ENCODE assay signal across 10 mouse cellular contexts in the genomic region with DNA sequence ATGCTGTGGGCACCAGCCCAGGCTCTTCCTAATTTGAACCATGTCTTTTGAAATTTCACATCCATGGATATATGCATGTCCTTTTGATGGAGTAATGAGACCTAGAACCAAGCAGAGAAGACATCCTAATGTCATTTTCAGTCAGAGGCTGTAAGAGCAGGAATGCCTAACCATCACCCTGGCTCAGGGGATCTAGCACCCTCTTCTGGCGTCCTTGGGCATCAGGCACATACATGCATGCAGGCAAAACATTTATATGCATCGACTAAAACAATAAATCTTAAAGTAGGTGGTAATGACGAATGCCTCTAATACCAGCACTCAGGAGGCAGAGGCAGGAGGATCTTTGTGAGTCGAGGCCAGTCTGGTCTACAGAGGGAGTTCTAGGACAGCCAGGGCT. TPM values are rescaled to one million over a fixed set of nuclear protein-coding genes. Genes with fewer than 3 reads are reported as not detected.
DNase-seq lines count a peak whose midpoint lies in the region; ATAC-seq and TF ChIP-seq lines count a peak whose summit lies in the region.
"Had no signal": no experiment of that assay in that cellular context is flagged by ENCODE, and none has a peak within 500 bp of the region (broad histone marks: within the 10 kb centered on the region; RNA-seq: fewer than 3 reads in every experiment).

No protein-coding gene starts in this region.

- ATAC-seq in hindbrain, postnatal 0 days: no peak

- H3K27me3 ChIP-seq in hindbrain, postnatal 0 days (ENCODE audit: insufficient read depth, low read length): no peaks in the 10 kb centered on the region
- no peaks in the 10 kb centered on the region for H3K27me3 ChIP-seq in hindbrain, embryonic 10.5 days (ENCODE audit: insufficient read depth, poor library complexity, severe bottlenecking)
- H3K27me3 ChIP-seq in C2C12 (ENCODE audit: control insufficient read depth, insufficient read depth, insufficient read length): peaks cover 10% of the 10 kb centered on the region
- no peaks in the 10 kb centered on the region; the same call in 1 of the 2 replicates for H3K27me3 ChIP-seq in small intestine, adult 2 months (ENCODE audit: control insufficient read depth, insufficient read depth, low read length)
- no peaks in the 10 kb centered on the region for H3K27me3 ChIP-seq in midbrain, embryonic 10.5 days (ENCODE audit: low read depth, poor library complexity, severe bottlenecking)
- H3K27me3 ChIP-seq: limb, embryonic 13.5 days had no signal

- H3ac ChIP-seq in C2C12 (ENCODE audit: control insufficient read depth, insufficient read length, low read depth): no peak overlapping the region

- no peaks in the 10 kb centered on the region for H3K36me3 ChIP-seq in hindbrain, postnatal 0 days (ENCODE audit: insufficient read depth, low read length)
- no peaks in the 10 kb centered on the region for H3K36me3 ChIP-seq in hindbrain, embryonic 10.5 days
- no peaks in the 10 kb centered on the region for H3K36me3 ChIP-seq in C2C12 (ENCODE audit: control insufficient read depth, insufficient read depth)
- H3K36me3 ChIP-seq in small intestine, adult 2 months (ENCODE audit: control insufficient read depth, insufficient read depth, low read length): no peaks in the 10 kb centered on the region
- H3K36me3 ChIP-seq in midbrain, embryonic 10.5 days: no peaks in the 10 kb centered on the region
- H3K36me3 ChIP-seq: limb, embryonic 13.5 days had no signal

- H3K79me2 ChIP-seq in C2C12 (ENCODE audit: control insufficient read depth, insufficient read depth): no peaks in the 10 kb centered on the region

- peak; percentile 39 for DNase-seq in hindbrain, postnatal 0 days (ENCODE audit: low spot score)
- DNase-seq in hindbrain, embryonic 10.5 days (ENCODE audit: low spot score): no peak
- DNase-seq in T-cell, adult 2 months (ENCODE audit: low spot score): peak; percentile 25
- DNase-seq in cerebellum, postnatal 25 days: peak; percentile 59 to 79
- DNase-seq in layer of hippocampus, postnatal 10 days (ENCODE audit: low spot score in 2 of 2): peak; percentile 23 to 37
- no peak for DNase-seq in midbrain, embryonic 10.5 days (ENCODE audit: low spot score)

- H3K9me3 ChIP-seq in hindbrain, postnatal 0 days (ENCODE audit: low read length): no peaks in the 10 kb centered on the region
- H3K9me3 ChIP-seq in hindbrain, embryonic 10.5 days: no peaks in the 10 kb centered on the region
- no peaks in the 10 kb centered on the region for H3K9me3 ChIP-seq in midbrain, embryonic 10.5 days (replicated peaks)
- H3K9me3 ChIP-seq: limb, embryonic 13.5 days had no signal

- no peak overlapping the region for H3K4me2 ChIP-seq in hindbrain, postnatal 0 days (ENCODE audit: low read depth, low read length)
- H3K4me2 ChIP-seq: limb, embryonic 13.5 days had no signal

- no peak overlapping the region for H3K4me3 ChIP-seq in hindbrain, postnatal 0 days (ENCODE audit: low read length)
- H3K4me3 ChIP-seq in hindbrain, embryonic 10.5 days: no peak overlapping the region
- H3K4me3 ChIP-seq in C2C12 (ENCODE audit: insufficient read depth, poor library complexity, severe bottlenecking): no peak overlapping the region
- H3K4me3 ChIP-seq in small intestine, adult 2 months (ENCODE audit: low read depth, low read length): no peak overlapping the region
- H3K4me3 ChIP-seq in midbrain, embryonic 10.5 days: no peak overlapping the region
- H3K4me3 ChIP-seq: limb, embryonic 13.5 days had no signal

- no peak for TF ChIP-seq POLR2A in small intestine, adult 2 months (IDR thresholded peaks at IDR 0.05; ENCODE audit: low read depth, low read length)

- 42% methylated on average over 4 of the region's 4 CpGs for WGBS in hindbrain, postnatal 0 days
- 56% methylated on average over 4 of the region's 4 CpGs for WGBS in hindbrain, embryonic 10.5 days
- WGBS in small intestine, adult 2 months: 25% methylated on average over 4 of the region's 4 CpGs
- WGBS in midbrain, embryonic 10.5 days: 59% methylated on average over 4 of the region's 4 CpGs

- H3K9ac ChIP-seq in hindbrain, postnatal 0 days (replicated peaks; ENCODE audit: low read length): no peak overlapping the region
- H3K9ac ChIP-seq: limb, embryonic 13.5 days had no signal

- H3K79me3 ChIP-seq in C2C12 (ENCODE audit: low read depth): no peaks in the 10 kb centered on the region

- H3K4me1 ChIP-seq in hindbrain, postnatal 0 days (ENCODE audit: insufficient read depth, low read length): no peaks in the 10 kb centered on the region
- no peaks in the 10 kb centered on the region for H3K4me1 ChIP-seq in hindbrain, embryonic 10.5 days (replicated peaks)
- no peaks in the 10 kb centered on the region for H3K4me1 ChIP-seq in small intestine, adult 2 months (ENCODE audit: control insufficient read depth, insufficient read depth, insufficient read length, low read length)
- H3K4me1 ChIP-seq in midbrain, embryonic 10.5 days: no peaks in the 10 kb centered on the region
- H3K4me1 ChIP-seq: limb, embryonic 13.5 days had no signal

- peak; percentile 65 for TF ChIP-seq CTCF in hindbrain, postnatal 0 days (IDR thresholded peaks at IDR 0.05; ENCODE audit: low read depth)
- TF ChIP-seq CTCF in C2C12 (IDR thresholded peaks at IDR 0.05; ENCODE audit: control insufficient read depth, insufficient read depth, insufficient read length): peak; percentile 46
- peak; percentile 54; the same call in 1 of the 2 replicates for TF ChIP-seq CTCF in small intestine, adult 2 months (IDR thresholded peaks at IDR 0.05; ENCODE audit: extremely low read depth, insufficient read length, insufficient replicate concordance, low read depth, low read length)

- no peak overlapping the region for H3K27ac ChIP-seq in hindbrain, postnatal 0 days
- no peak overlapping the region for H3K27ac ChIP-seq in hindbrain, embryonic 10.5 days
- no peak overlapping the region for H3K27ac ChIP-seq in small intestine, adult 2 months (ENCODE audit: insufficient read depth, low read depth, low read length)
- no peak overlapping the region for H3K27ac ChIP-seq in midbrain, embryonic 10.5 days (replicated peaks)
- H3K27ac ChIP-seq: limb, embryonic 13.5 days had no signal

TF ChIP-seq in C2C12, 6 proteins besides CTCF, POLR2A, EP300 and RAD21:
- TF ChIP-seq MYOG (IDR thresholded peaks at IDR 0.05; ENCODE audit: control insufficient read depth, extremely low read depth, insufficient read length) (no peak), USF1 (IDR thresholded peaks at IDR 0.05; ENCODE audit: low read depth) (no peak), MAX (IDR thresholded peaks at IDR 0.05) (no peak), MYOD1 (IDR thresholded peaks at IDR 0.05; ENCODE audit: control insufficient read depth, insufficient read length, low read depth) (no peak), CEBPB (IDR thresholded peaks at IDR 0.05; ENCODE audit: low read depth) (no peak), FOSL1 (IDR thresholded peaks at IDR 0.05; ENCODE audit: insufficient read depth, low read length, poor library complexity, severe bottlenecking) (no peak)

RNA-seq across cellular contexts. Expression of a gene that starts 43.4 kb away (rescaled TPM):
- total RNA-seq in hindbrain, postnatal 0 days (2014; rRNA removed): 0.90 and 1.5 TPM in 2 replicates
- polyA plus RNA-seq in hindbrain, postnatal 0 days (2015; fragmentation: Nextera tagmentation; extraction: Ambion mirVana): 1.0 and 1.2 TPM in 2 replicates
- not detected in 2 replicates for polyA plus RNA-seq in hindbrain, embryonic 10.5 days (2016; fragmentation: Nextera tagmentation; extraction: Ambion mirVana)
- not detected for polyA plus RNA-seq in C2C12 (2012; fragmentation: generic; extraction: Trizol)
- 1 to 10 TPM; 1.5 to 1.7 TPM for total RNA-seq in layer of hippocampus, postnatal 10 days (2021)
- 0.01 TPM in 1 of 2 replicates, not detected in the other for polyA plus RNA-seq in small intestine, adult 2 months (2012; rRNA removed)
- polyA plus RNA-seq in midbrain, embryonic 10.5 days (2016; fragmentation: Nextera tagmentation; extraction: Ambion mirVana): 0.12 TPM in 1 of 2 replicates, not detected in the other
- polyA plus RNA-seq: limb, embryonic 13.5 days; stomach, embryonic 16.5 days had no signal

RNA-seq across cellular contexts. Expression of a gene that starts 44.2 kb away (rescaled TPM):
- 98.9 and 102 TPM in 2 replicates for total RNA-seq in hindbrain, postnatal 0 days (2014; rRNA removed)
- 26.1 and 27.3 TPM in 2 replicates for polyA plus RNA-seq in hindbrain, postnatal 0 days (2015; fragmentation: Nextera tagmentation; extraction: Ambion mirVana)
- 10.2 and 13.7 TPM in 2 replicates for polyA plus RNA-seq in hindbrain, embryonic 10.5 days (2016; fragmentation: Nextera tagmentation; extraction: Ambion mirVana)
- polyA plus RNA-seq in C2C12 (2012; fragmentation: generic; extraction: Trizol): 0.66 TPM
- total RNA-seq in layer of hippocampus, postnatal 10 days (2021): 100 to 1,000 TPM; 118 to 120 TPM
- polyA plus RNA-seq in small intestine, adult 2 months (2012; rRNA removed): 14.2 and 37.0 TPM in 2 replicates
- polyA plus RNA-seq in midbrain, embryonic 10.5 days (2016; fragmentation: Nextera tagmentation; extraction: Ambion mirVana): 8.6 and 13.3 TPM in 2 replicates

RNA-seq across cellular contexts. Expression of a gene that starts 56.2 kb away (rescaled TPM):
- total RNA-seq in hindbrain, postnatal 0 days (2014; rRNA removed): 6.8 and 10.2 TPM in 2 replicates
- 7.1 and 7.6 TPM in 2 replicates for polyA plus RNA-seq in hindbrain, postnatal 0 days (2015; fragmentation: Nextera tagmentation; extraction: Ambion mirVana)
- polyA plus RNA-seq in hindbrain, embryonic 10.5 days (2016; fragmentation: Nextera tagmentation; extraction: Ambion mirVana): 97.9 and 115 TPM in 2 replicates
- 38.1 TPM for polyA plus RNA-seq in C2C12 (2012; fragmentation: generic; extraction: Trizol)
- 1 to 10 TPM; 7.4 to 7.9 TPM for total RNA-seq in layer of hippocampus, postnatal 10 days (2021)
- polyA plus RNA-seq in small intestine, adult 2 months (2012; rRNA removed): 4.1 and 8.4 TPM in 2 replicates
- polyA plus RNA-seq in midbrain, embryonic 10.5 days (2016; fragmentation: Nextera tagmentation; extraction: Ambion mirVana): 116 and 131 TPM in 2 replicates

Comparison
In these comparisons a context has a peak if more than half of its experiments do, and no peak if none do; other contexts are left out.
1. DNase-seq: peak in hindbrain, postnatal 0 days (single experiment), T-cell, adult 2 months (single experiment), cerebellum, postnatal 25 days (2 of 2) and layer of hippocampus, postnatal 10 days (2 of 2); none in hindbrain, embryonic 10.5 days (single experiment) and midbrain, embryonic 10.5 days (single experiment).
2. Peak in every context shown above with its lines, with median percentiles within 50 percentile points of each other: CTCF ChIP-seq.